Mouse (Mus musculus): Measurements from ENCODE around the gene Fam178b.

GRCm38 (mm10) chr1:36586288-36586687, 96.7 kb downstream of the Fam178b start:
- no peak for TF ChIP-seq POLR2A (IDR thresholded peaks at IDR 0.05; ENCODE audit: control insufficient read depth, low read depth, low read length)
- no peak for TF ChIP-seq CTCF (IDR thresholded peaks at IDR 0.05; ENCODE audit: control insufficient read depth, insufficient read depth, insufficient replicate concordance, low read depth, low read length)
